Mouse (Mus musculus) kidney, postnatal 36 days (tissue): ENCODE measurements around the gene Adarb1.

Experiments
- DNase-seq, 2 experiments: peaks; one replicate each; pipeline ENCODE4 v3.0.0; 2021 to 2022; ENCODE audit warnings: mixed read lengths in 2 of 2

Adarb1 gene

DNA sequence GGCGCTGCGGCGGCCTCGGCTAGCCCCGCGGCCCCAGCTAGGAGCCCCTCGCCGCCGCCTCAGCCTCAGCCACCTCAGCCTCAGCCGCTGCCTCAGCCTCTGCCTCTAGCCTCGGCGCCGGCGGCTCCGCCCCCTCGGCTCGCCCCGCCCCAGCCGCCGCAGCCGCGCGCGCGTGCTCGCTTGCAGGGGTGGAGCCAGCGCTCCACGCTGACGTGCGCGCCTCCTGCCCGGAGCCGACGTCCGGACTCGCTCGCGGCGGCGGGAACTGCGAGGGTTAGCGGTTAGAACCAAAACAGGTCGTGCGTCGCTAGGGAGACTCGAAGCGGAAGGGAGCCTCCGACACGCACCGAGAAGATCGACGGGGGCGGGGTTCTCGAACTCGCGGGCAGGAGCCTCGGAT, at the start of gene Adarb1:
Gene Adarb1 (minus strand): TSS at position 133 of the 400 bp plus-strand sequence.
- DNase-seq: peak; percentile 89 to 95

- DNase-seq: no peak
Measured at GRCm38 (mm10) chr10:77467407-77467806, 49.3 kb upstream of the Adarb1 start.

- no peak for DNase-seq
Measured at GRCm38 (mm10) chr10:77465902-77466301, 47.8 kb upstream of the Adarb1 start.

- DNase-seq: peak in 1 of 2 experiments; percentile 49
Measured at GRCm38 (mm10) chr10:77464181-77464936, 46.3 kb upstream of the Adarb1 start.

DNA sequence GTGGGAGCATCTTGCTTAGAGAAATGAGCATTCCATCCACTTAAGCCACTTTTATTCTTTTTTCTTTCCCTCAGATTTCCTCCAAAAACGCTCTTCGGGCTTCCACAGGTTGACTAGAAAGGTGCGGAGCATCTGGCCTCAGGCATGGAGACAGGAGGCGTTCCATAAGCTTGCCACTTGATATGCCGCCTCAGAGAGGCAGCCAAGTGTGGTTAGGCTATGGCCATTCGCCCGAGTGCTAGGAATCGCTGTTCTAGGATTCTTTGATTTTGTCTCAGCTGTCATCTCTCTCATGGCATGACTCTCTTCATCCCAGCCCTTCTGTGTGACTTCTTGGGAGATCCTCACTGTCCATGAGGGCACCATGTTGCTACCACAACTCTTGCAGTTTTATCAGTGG, 43.1 kb upstream of the Adarb1 start:
- DNase-seq: no peak

DNA sequence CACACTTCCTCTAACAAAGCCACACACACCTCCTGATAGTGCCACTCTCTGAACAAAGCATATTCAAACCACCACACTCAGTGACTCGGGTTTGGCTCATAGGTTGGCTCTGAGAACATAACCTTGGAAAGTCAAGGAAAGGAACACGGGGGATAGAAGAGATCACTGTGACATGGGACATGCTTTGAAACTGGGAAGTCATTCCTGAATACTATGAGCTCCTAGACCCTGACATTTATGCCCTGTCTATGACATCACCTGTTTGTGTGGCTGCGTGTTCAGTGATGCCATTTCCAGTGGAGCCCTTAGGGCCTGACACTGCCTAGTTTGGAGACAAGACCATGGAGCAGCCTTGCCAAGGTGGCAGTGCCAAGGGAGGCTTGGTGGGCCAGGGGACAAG, 39.6 kb upstream of the Adarb1 start:
- DNase-seq: no peak

DNA sequence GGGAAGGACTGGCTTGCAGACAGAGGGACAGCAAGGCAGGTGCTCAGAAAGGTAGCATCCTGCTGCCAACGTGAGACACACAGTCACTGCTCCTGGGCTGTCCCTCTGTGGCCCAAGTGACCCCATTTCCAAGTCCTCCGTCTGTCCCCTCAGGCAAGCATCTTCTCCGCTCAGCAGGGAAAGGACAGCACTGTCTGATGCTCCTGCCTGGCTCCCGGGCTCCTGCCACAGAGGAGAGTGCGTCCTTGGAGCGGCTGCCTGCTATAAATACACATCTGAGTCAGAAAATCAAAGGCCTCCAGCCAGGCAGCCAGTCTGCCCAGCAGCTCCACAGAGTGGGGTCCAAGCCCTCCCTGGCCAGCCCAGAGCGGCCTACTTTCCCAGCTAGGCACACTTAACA, 38.4 kb upstream of the Adarb1 start:
- no peak for DNase-seq

DNA sequence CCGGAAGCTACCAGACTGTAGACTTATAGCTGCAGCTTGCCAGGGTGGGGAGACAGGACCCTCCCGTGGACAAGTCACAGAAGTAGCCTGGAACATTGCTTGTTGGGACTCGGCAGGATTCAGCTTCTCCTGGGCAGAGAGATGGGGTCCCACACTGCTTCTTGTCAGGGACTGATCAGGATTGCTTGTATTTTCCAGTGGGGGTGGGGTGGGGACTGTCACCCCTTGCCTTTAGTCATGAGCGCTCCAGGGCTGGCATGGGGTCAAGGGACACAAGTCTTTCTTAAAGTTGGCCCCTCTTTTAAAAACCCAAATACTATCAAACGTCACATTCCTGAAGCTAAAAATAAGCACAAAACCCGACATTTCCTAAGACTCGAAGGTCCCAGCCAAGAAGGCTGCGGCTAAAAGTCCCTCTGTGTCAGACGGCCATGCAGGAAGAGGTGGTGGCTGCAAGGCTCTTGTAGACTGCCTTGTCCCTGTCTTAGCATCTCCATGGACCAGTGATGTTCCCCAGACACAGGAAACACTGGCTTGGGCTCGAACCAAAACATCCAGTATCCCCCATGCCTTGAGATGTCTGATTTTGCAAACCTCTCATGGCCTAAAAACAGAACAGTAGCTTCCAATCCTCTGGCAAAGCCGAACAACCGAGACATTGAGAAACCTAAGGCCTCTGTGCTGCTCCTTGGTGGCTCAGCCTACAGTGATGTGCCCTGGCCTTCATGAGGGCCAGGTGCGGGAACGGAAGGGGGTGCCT, 37.4 kb upstream of the Adarb1 start:
- no peak for DNase-seq

DNA sequence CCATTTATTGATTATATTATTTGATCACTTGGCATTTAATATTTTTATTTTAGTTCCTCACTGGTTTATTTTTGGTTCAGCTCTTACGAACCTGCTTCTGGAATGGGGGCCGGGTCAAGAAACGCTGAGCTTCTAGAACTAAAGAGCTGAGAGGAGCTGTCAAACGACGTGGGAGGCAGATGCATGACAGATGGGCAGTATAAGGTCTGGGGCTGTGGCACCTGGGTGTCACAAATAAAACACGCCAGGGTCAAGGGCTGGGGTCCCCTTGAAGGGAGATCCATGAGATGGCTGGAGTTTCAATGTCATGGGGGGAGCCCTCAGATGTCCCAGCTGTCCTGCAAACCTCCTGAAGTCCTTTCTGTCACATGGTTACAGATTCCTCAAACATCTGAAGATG, 36.7 kb upstream of the Adarb1 start:
- DNase-seq: no peak

DNA sequence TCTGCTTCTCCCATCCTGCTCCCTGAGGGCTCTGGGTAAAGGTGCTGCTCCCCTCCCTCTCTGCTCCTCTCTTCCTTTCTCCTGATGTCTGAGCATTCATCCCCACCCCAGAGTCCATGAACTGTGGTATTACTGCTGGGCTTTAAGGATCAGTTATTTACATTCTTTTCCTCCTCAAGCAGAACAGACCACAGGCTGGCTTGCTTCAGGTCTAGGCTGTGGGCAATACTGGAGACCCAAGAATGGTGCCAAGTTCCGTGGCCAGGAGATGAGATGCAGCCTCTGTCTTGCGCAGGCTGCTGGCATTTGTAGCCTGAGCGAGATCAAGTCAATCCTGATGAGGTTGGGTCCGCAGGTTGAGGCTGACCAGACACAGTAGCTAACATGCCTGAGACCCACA, 33.8 kb upstream of the Adarb1 start:
- no peak for DNase-seq

- DNase-seq: no peak
Measured at GRCm38 (mm10) chr10:77450159-77450464, 32.0 kb upstream of the Adarb1 start.

- DNase-seq: no peak
Measured at GRCm38 (mm10) chr10:77449315-77450158, 31.5 kb upstream of the Adarb1 start.

- DNase-seq: no peak
Measured at GRCm38 (mm10) chr10:77448698-77449247, 30.7 kb upstream of the Adarb1 start.

DNA sequence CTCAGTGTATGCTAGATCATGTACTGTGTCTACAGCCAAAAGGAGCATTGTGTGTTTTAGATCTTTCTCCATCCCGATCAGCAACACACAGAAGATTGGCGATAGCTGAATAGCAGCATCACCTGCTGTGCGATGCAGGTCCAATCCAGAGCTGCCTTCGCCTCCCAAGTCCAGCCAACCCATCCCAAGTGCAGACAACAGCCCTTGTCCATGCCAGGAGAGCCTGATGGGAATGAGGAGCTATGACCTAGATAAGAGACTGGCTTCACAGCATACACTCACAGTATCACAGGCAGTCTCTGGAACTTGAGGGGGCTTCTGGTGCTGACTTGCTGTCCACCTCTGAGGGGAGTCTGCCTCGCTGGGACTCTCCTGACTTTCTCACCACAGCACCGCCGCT, 30.1 kb upstream of the Adarb1 start:
- DNase-seq: no peak

GRCm38 (mm10) chr10:77447755-77448154, 29.7 kb upstream of the Adarb1 start:
- peak; percentile 30 to 44 for DNase-seq

GRCm38 (mm10) chr10:77442250-77442649, 24.2 kb upstream of the Adarb1 start:
- peak in 1 of 2 experiments; percentile 49 for DNase-seq

GRCm38 (mm10) chr10:77441812-77442211, 23.7 kb upstream of the Adarb1 start:
- DNase-seq: peak in 1 of 2 experiments; percentile 19

DNA sequence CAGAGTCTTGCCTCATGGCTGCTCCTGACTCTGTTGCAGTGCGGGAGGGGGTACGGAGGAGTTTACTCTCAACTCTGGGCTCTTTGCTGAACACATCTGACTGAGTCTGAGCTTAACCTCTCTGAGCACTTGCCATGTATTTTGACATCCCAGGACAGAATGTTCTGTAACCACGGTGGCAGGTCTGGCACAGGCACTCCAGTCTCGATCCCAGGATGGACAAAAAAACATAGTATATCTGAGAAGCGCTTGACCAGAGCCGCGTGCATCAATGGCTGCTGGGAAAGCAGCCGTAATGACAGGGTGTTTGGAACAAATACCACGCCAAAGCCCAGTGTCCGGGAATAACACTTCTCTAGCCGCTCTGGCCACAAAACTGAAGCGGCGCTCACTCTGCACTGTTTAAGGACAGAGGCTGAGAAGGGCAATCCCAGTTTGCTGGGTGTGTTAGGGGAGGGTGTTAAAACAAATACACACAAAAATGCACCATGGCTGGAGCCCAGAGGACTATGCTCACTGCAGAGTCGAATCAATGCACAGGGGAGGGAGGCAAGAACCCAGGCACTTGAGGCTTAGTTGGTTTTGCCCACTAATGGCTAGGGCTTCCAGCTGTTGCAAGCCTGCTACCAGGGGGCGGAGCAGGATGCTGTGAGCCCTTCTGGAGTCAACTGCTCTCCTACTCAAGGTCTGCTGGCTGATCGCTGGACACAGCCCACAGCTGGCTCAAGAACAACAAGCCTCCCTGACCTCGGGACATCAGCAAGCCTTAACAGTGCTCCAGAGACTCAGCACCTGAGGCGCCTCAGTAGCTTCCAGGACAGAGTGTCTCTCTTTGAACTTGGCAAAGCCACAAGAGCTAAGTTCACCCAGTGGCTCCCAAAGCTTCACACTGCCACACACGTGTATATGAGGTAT, 23.0 kb upstream of the Adarb1 start:
- peak; percentile 54 to 75 for DNase-seq

DNA sequence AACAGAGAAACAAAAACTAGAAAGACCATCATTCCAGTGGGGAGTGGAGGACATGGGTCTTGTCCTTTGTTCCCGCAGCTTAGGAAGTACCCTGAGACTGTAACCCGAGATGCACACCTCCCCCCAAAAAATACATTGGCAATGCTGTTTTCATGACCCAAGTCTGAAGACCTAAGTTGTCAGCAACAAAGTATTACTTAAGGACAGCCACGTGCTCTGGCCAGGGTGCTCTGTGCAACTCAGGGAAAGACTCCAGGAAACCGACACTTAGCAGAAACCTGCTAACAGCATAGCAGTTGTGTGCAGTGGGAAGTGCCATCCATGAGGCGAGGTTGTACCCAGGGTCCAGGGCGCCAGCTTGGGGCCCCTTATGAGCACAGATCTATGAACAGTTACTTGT, 22.2 kb upstream of the Adarb1 start:
- no peak for DNase-seq

- DNase-seq: no peak
Measured at GRCm38 (mm10) chr10:77439026-77439425, 21.0 kb upstream of the Adarb1 start.

GRCm38 (mm10) chr10:77438021-77438420, 20.0 kb upstream of the Adarb1 start:
- no peak for DNase-seq

DNA sequence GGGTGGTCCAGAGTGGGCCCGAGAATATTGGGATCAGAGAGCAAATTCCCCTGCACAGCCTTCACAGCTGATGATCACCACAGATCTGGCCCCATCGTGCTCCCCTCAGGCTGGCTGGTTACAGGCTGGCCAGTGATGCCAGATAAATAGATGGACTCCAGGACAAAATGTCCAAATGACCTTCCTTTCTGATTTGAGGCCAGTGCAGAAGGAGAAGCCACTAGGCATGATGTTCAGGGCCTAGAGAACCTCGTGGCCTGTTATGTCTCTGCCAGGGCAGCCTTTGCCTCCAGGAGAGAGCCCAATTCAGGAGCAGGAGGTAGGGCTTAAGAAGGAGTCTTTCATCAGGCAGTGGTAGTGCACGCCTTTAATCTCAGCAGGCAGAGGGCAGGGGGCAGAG, 17.3 kb upstream of the Adarb1 start:
- DNase-seq: no peak
